Mouse (Mus musculus): ENCODE results near the gene Lrrc71. TPM values are rescaled to one million over a fixed set of nuclear protein-coding genes. Genes with fewer than 3 reads are reported as not detected.

Lrrc71 gene
- 0.12 and 0.32 TPM in 2 replicates for polyA plus RNA-seq (2014; fragmentation: Nextera tagmentation; extraction: Ambion mirVana)

DNA sequence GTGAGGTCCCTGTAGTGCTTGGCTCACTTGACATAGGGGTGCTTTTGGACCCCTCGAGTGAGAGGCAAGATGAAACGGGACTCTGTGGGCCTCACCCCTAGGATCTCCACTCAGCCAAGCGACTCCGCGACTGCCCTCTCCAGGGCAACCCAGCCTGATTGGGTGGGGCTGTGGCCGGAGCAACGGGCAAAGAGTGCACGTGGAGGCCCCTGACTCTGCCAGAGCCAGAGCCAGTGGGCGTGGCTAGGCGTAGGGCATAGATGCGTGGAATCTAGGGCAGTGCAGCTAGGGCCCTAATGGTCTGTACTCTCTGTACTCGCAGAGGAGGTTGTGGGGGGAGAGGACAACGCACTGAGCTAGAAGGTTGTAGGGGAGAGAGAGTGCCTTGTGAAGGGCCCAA lies at the start of gene Lrrc71:
Lrrc71 (minus strand) TSS at position 195 of the 400 bp plus-strand sequence.
- ATAC-seq (ENCODE audit: insufficient number of reproducible peaks, insufficient read depth, low FRiP score, low read depth) = no peak
- Histone ChIP-seq H3K27me3 (ENCODE audit: control insufficient read depth, insufficient read depth, low read length) (peaks cover 9% of the 10 kb centered on the region; the same call in 1 of the 2 replicates), H3K4me2 (ENCODE audit: low read length) (no peak within 1 kb of the TSS), H3K36me3 (ENCODE audit: control insufficient read depth, insufficient read depth, low read length) (peaks cover 31% of the 10 kb centered on the region), H3K9me3 (ENCODE audit: control insufficient read depth, low read length) (no peaks in the 10 kb centered on the region), H3K9ac (ENCODE audit: low read length) (no peak within 1 kb of the TSS), H3K27ac (replicated peaks in 1 of 2; ENCODE audit: control insufficient read depth in 1 of 2, insufficient read depth in 1 of 2, low read depth in 2 of 2, low read length in 2 of 2) (no peak within 1 kb of the TSS), H3K4me1 (ENCODE audit: control insufficient read depth in 2 of 2, insufficient read depth in 2 of 2, low read length in 2 of 2) (peaks cover 10 to 12% of the 10 kb centered on the region in 2 experiments; a peak in 3 of 4 replicates), H3K4me3 (ENCODE audit: control insufficient read depth in 1 of 2, insufficient read depth in 1 of 2, low read depth in 1 of 2, low read length in 2 of 2) (no peak within 1 kb of the TSS)
- 45% methylated on average over 13 of the region's 13 CpGs for WGBS

DNA sequence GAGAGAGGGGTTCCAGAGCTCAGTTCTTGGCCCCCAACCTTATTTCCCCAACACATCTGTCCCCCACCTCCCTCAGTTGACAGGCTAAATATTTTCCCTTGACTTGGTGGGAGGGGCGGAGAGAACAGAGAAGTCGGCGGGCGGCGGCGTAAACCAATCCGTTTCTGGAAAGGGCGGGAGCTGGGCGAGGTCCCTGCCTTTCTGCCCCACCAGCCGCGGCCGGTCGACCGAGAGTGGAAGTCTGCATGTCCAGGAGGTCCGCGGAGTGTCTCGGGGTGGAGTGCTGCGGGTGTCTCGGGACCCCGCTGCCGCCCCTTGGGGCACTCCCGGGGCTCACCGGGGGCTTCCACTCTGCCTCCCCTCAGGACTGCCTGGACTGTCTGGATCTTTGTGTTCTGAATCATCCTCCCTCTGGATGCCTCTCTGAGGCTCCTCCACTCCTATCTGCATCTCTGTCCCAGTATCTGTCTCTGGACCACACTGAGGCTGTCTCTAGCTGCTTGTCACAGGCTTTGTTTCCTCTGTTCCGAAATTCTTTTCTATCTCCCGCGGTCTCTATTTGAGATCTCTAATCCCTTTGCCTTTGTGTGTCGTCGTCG lies 48.4 kb upstream of the Lrrc71 start, which contains the start of gene Insrr:
Insrr (plus strand) TSS at position 216 of the 599 bp plus-strand sequence.
- peaks cover 0 to 20% of the 10 kb centered on the region in 2 experiments; a peak in 3 of 4 replicates for H3K4me1 ChIP-seq (ENCODE audit: control insufficient read depth in 2 of 2, insufficient read depth in 2 of 2, low read length in 2 of 2)
- H3K9me3 ChIP-seq (ENCODE audit: control insufficient read depth, low read length) = no peaks in the 10 kb centered on the region
- H3K36me3 ChIP-seq (ENCODE audit: control insufficient read depth, insufficient read depth, low read length) = no peaks in the 10 kb centered on the region
- H3K9ac ChIP-seq (ENCODE audit: low read length) = peak within 1 kb of the TSS; percentile 28; the same call in 1 of the 2 replicates
- no peak for ATAC-seq (ENCODE audit: insufficient number of reproducible peaks, insufficient read depth, low FRiP score, low read depth)
- no peak within 1 kb of the TSS for H3K27ac ChIP-seq (replicated peaks in 1 of 2; ENCODE audit: control insufficient read depth in 1 of 2, insufficient read depth in 1 of 2, low read depth in 2 of 2, low read length in 2 of 2)
- peaks cover 100% of the 10 kb centered on the region for H3K27me3 ChIP-seq (ENCODE audit: control insufficient read depth, insufficient read depth, low read length)
- H3K4me2 ChIP-seq (ENCODE audit: low read length) = peak within 1 kb of the TSS; percentile 68
- peak within 1 kb of the TSS; percentile 21 to 32 for H3K4me3 ChIP-seq (ENCODE audit: control insufficient read depth in 1 of 2, insufficient read depth in 1 of 2, low read depth in 1 of 2, low read length in 2 of 2)
- WGBS = 1% methylated on average over 29 of the region's 29 CpGs

DNA sequence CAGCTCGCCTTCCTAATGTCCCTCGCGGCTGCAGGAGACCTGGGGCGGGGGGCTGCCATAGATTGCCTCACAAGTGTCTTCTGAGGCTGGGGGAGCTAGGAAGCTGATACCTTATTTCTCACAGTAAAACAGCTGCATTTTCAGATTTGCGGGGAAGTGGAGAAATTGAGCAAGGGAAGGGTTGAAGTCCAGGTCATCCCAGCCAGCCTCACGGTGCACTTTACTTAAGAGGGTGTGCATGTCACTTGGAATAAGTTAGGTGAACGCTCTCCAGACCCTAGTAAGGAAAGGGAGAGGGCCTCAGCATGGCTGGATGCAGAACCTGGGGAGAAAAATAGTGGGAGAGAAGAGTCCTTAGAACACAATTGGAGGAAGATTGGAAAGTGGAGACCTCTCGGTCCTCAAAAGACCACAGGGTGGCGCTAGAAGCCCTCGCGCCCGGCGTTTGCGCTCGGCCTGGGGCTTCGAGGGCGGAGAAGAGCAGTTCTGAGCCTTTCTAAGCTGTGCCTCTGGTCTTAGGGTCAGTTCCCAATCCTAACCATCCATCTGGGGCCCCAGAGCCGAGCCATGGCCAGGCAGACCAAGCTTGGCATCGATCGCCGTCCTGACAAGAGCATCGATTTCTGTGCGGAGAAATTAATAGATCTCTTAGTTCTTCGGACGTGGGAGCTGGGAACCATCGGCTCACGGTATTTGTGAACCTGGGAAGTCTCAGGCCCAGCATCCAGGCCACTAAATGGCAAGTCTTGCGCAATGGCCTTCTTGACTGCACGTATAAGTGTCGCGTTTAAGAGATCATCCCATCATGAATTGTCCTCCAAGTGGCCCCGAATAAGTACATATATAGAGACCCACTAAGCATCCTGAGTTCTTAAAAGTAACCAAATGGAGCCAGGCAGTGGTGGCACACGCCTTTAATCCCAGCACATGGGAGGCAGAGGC lies 47.2 kb upstream of the Lrrc71 start:
- Histone ChIP-seq H3K4me3 (ENCODE audit: control insufficient read depth in 1 of 2, insufficient read depth in 1 of 2, low read depth in 1 of 2, low read length in 2 of 2) (peak overlapping the region in 1 of 2 experiments; percentile 26; a peak in 1 of 4 replicates), H3K9ac (ENCODE audit: low read length) (no peak overlapping the region), H3K27ac (replicated peaks in 1 of 2; ENCODE audit: control insufficient read depth in 1 of 2, insufficient read depth in 1 of 2, low read depth in 2 of 2, low read length in 2 of 2) (no peak overlapping the region), H3K4me1 (ENCODE audit: control insufficient read depth in 2 of 2, insufficient read depth in 2 of 2, low read length in 2 of 2) (peaks cover 0 to 20% of the 10 kb centered on the region in 2 experiments; a peak in 3 of 4 replicates), H3K27me3 (ENCODE audit: control insufficient read depth, insufficient read depth, low read length) (peaks cover 100% of the 10 kb centered on the region), H3K4me2 (ENCODE audit: low read length) (peak overlapping the region; percentile 42), H3K9me3 (ENCODE audit: control insufficient read depth, low read length) (no peaks in the 10 kb centered on the region), H3K36me3 (ENCODE audit: control insufficient read depth, insufficient read depth, low read length) (no peaks in the 10 kb centered on the region)
- no peak for ATAC-seq (ENCODE audit: insufficient number of reproducible peaks, insufficient read depth, low FRiP score, low read depth)
- 20% methylated on average over 33 of the region's 33 CpGs for WGBS

DNA sequence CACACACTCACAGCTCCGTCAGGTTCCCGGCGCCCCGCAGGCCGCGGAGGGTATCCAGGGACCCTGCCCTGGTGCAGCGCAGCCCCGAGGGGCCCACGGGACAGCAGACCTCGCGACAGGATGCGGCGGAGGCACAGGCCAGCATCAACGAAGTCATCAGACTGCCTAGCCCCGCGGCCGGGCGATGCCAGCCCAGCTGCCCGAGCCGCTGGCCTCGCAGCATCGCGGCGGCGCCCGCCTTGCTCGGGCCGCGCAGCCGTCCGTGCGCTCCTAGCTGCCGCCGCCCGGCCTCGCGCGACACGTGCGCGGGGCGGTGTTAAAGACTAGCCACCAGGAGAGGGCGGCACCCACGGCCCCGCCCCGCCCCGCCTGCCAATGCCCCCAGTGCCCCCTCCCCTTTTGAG lies 46.5 kb upstream of the Lrrc71 start, which contains the start of gene Ntrk1:
Ntrk1 (minus strand) TSS at position 241 of the 404 bp plus-strand sequence.
- no peak within 1 kb of the TSS for H3K27ac ChIP-seq (replicated peaks in 1 of 2; ENCODE audit: control insufficient read depth in 1 of 2, insufficient read depth in 1 of 2, low read depth in 2 of 2, low read length in 2 of 2)
- H3K36me3 ChIP-seq (ENCODE audit: control insufficient read depth, insufficient read depth, low read length) = no peaks in the 10 kb centered on the region
- ATAC-seq (ENCODE audit: insufficient number of reproducible peaks, insufficient read depth, low FRiP score, low read depth) = no peak
- no peak within 1 kb of the TSS for H3K9ac ChIP-seq (ENCODE audit: low read length)
- peaks cover 0 to 20% of the 10 kb centered on the region in 2 experiments; a peak in 3 of 4 replicates for H3K4me1 ChIP-seq (ENCODE audit: control insufficient read depth in 2 of 2, insufficient read depth in 2 of 2, low read length in 2 of 2)
- H3K4me2 ChIP-seq (ENCODE audit: low read length) = peak within 1 kb of the TSS; percentile 42
- peaks cover 98% of the 10 kb centered on the region for H3K27me3 ChIP-seq (ENCODE audit: control insufficient read depth, insufficient read depth, low read length)
- under 1% methylated on average over 40 of the region's 47 CpGs for WGBS
- H3K4me3 ChIP-seq (ENCODE audit: control insufficient read depth in 1 of 2, insufficient read depth in 1 of 2, low read depth in 1 of 2, low read length in 2 of 2) = peak within 1 kb of the TSS; percentile 7 to 26; a peak in 2 of 4 replicates
- H3K9me3 ChIP-seq (ENCODE audit: control insufficient read depth, low read length) = no peaks in the 10 kb centered on the region

DNA sequence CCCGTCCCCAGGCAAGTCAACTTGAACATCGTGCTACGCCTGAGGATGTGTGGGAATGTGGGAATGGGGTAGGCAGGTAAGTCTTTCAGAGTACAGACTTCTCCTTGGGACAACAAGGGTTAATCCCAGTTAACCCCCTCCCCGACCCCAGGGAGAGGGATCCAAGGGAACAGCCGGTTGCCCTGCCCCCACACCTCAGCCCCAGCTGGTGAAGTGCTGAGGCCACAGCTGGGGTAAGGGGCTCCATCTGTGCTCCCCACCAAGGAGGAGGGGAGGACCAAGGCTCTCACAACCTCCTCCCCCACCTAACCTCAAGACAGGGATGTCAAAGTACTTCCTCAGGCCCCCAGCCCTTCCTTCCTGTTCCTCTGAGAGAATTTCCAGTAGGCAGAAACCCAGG lies 41.3 kb upstream of the Lrrc71 start:
- H3K27me3 ChIP-seq (ENCODE audit: control insufficient read depth, insufficient read depth, low read length) = peaks cover 60% of the 10 kb centered on the region
- H3K4me2 ChIP-seq (ENCODE audit: low read length) = no peak overlapping the region
- H3K4me1 ChIP-seq (ENCODE audit: control insufficient read depth in 2 of 2, insufficient read depth in 2 of 2, low read length in 2 of 2) = peaks cover 13 to 15% of the 10 kb centered on the region in 2 experiments
- no peaks in the 10 kb centered on the region for H3K9me3 ChIP-seq (ENCODE audit: control insufficient read depth, low read length)
- H3K4me3 ChIP-seq (ENCODE audit: control insufficient read depth in 1 of 2, insufficient read depth in 1 of 2, low read depth in 1 of 2, low read length in 2 of 2) = no peak overlapping the region
- WGBS = 36% methylated on average over 5 of the region's 5 CpGs
- ATAC-seq (ENCODE audit: insufficient number of reproducible peaks, insufficient read depth, low FRiP score, low read depth) = no peak
- no peak overlapping the region for H3K27ac ChIP-seq (replicated peaks in 1 of 2; ENCODE audit: control insufficient read depth in 1 of 2, insufficient read depth in 1 of 2, low read depth in 2 of 2, low read length in 2 of 2)
- no peaks in the 10 kb centered on the region for H3K36me3 ChIP-seq (ENCODE audit: control insufficient read depth, insufficient read depth, low read length)
- H3K9ac ChIP-seq (ENCODE audit: low read length) = no peak overlapping the region

DNA sequence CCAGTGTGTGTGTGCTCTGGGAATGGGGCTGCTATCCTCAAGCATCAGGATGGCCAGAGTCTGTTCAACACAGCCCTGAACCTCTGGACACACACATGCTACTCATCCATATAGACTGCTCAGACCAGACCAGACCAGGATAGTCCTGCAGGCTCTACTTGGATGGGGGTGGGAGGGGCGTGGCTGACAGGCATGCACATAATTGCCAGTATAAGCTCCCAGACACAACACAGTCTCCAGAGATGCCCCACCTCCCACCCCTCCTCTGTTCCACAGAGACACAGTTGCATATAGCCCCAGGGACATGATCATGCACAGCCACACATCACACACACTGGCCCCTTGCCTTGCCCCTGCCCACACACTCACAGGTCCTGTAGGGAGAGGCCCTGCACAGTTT lies 40.8 kb upstream of the Lrrc71 start:
- no peaks in the 10 kb centered on the region for H3K9me3 ChIP-seq (ENCODE audit: control insufficient read depth, low read length)
- no peak overlapping the region for H3K4me2 ChIP-seq (ENCODE audit: low read length)
- no peak for ATAC-seq (ENCODE audit: insufficient number of reproducible peaks, insufficient read depth, low FRiP score, low read depth)
- H3K36me3 ChIP-seq (ENCODE audit: control insufficient read depth, insufficient read depth, low read length) = no peaks in the 10 kb centered on the region
- peaks cover 10 to 15% of the 10 kb centered on the region in 2 experiments for H3K4me1 ChIP-seq (ENCODE audit: control insufficient read depth in 2 of 2, insufficient read depth in 2 of 2, low read length in 2 of 2)
- no peak overlapping the region for H3K27ac ChIP-seq (replicated peaks in 1 of 2; ENCODE audit: control insufficient read depth in 1 of 2, insufficient read depth in 1 of 2, low read depth in 2 of 2, low read length in 2 of 2)
- H3K9ac ChIP-seq (ENCODE audit: low read length) = no peak overlapping the region
- 55% methylated on average over 1 of the region's 1 CpGs for WGBS
- peaks cover 55% of the 10 kb centered on the region for H3K27me3 ChIP-seq (ENCODE audit: control insufficient read depth, insufficient read depth, low read length)
- no peak overlapping the region for H3K4me3 ChIP-seq (ENCODE audit: control insufficient read depth in 1 of 2, insufficient read depth in 1 of 2, low read depth in 1 of 2, low read length in 2 of 2)

DNA sequence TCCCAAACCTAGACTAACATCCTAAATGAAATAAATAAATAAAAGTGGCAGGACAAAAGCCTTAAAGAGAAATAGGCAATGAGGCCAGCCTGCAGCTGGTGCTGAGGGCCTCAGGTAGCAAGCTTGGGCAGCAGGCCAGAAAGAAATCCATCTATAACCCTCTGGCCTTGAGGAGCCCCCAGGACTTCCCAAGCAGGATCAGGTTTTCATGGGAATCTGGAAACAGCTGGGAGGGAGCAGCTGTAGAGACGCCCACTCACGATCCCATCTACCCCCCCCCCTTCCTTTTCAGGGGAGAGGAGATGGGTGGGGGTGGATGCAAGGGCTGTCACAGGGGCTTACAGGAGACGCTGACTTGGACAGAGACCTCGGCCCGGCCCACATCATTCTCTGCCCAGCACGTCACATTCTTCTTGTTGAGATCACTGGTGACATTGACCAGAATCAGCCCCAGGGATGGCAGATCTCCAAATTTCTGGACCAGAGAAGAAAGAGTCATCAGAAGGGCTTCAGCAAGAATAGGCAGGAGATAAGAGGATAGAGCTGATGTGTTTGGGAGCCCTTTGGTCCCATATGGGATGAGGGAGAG lies 37.3 kb upstream of the Lrrc71 start:
- H3K27me3 ChIP-seq (ENCODE audit: control insufficient read depth, insufficient read depth, low read length) = peaks cover 29% of the 10 kb centered on the region
- no peak overlapping the region for H3K27ac ChIP-seq (replicated peaks in 1 of 2; ENCODE audit: control insufficient read depth in 1 of 2, insufficient read depth in 1 of 2, low read depth in 2 of 2, low read length in 2 of 2)
- no peak for ATAC-seq (ENCODE audit: insufficient number of reproducible peaks, insufficient read depth, low FRiP score, low read depth)
- no peak overlapping the region for H3K9ac ChIP-seq (ENCODE audit: low read length)
- peaks cover 10 to 15% of the 10 kb centered on the region in 2 experiments for H3K4me1 ChIP-seq (ENCODE audit: control insufficient read depth in 2 of 2, insufficient read depth in 2 of 2, low read length in 2 of 2)
- no peaks in the 10 kb centered on the region for H3K9me3 ChIP-seq (ENCODE audit: control insufficient read depth, low read length)
- no peak overlapping the region for H3K4me2 ChIP-seq (ENCODE audit: low read length)
- no peaks in the 10 kb centered on the region for H3K36me3 ChIP-seq (ENCODE audit: control insufficient read depth, insufficient read depth, low read length)
- H3K4me3 ChIP-seq (ENCODE audit: control insufficient read depth in 1 of 2, insufficient read depth in 1 of 2, low read depth in 1 of 2, low read length in 2 of 2) = no peak overlapping the region
- WGBS = 5% methylated on average over 6 of the region's 6 CpGs
